Mouse (Mus musculus) brain, adult 2 months (tissue): ENCODE measurements at regions not wholly inside any gene's neighbourhood (a gene's known extent, or its start where the extent isn't known, plus 50 kb on each side); places are given as distances from the start of the nearest gene placed in this dataset.

Source experiments
- DNase-seq: peaks from one replicate; pipeline ENCODE4 v3.0.0; 2011; ENCODE audit warnings: low read depth, low spot score

DNA sequence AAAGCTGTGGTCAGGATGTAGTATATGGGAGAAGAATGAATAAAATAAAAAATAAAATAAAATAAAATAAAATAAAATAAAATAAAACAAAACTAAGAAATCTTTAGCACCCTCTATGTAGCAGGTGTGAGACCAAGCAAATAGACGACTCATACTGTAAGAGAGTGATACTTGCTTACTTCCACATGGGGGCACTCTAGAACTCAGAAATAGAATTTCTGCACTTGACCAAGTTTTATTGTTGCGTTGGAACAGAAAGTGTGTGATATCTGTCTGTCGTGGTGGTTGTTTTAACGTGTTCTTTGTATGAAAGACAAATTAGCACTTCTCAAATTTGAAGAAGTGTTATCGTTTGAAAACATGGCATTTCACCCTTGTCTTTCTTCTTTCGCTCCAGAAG is 125.4 kb downstream of the Dthd1 start:
- peak; percentile 66 for DNase-seq
